Mouse (Mus musculus) lung, embryonic 16.5 days (tissue): ENCODE measurements around the gene 4931428F04Rik. TPM values are rescaled to one million over a fixed set of nuclear protein-coding genes. Genes with fewer than 3 reads are reported as not detected.
"Not testable (repeated sequence)": the region's sequence is repeated elsewhere in the genome, so short reads cannot be mapped to it uniquely, and the experiment has no call there.

ENCODE experiments used
- ATAC-seq: fragments of 200-750 bp; cut with Nextera tagmentation; 2 replicates; pipeline ENCODE4 v1.8.0; 2017; ENCODE audit warnings: low read depth, mild to moderate bottlenecking, moderate library complexity
- H3K27ac ChIP-seq: fragments of 300-500 bp; sonication (generic); 2 replicates; pipeline ENCODE4 v1.5.1; 2014; ENCODE audit warnings: mild to moderate bottlenecking, control low read depth, low read length
- H3K27me3 ChIP-seq: fragments of 300-500 bp; sonication (generic); 2 replicates; pipeline ENCODE4 v1.6.1; 2014; ENCODE audit warnings: low read depth, low read length, mixed read lengths; ENCODE audit not compliant: control insufficient read depth, insufficient read depth
- H3K36me3 ChIP-seq: fragments of 300-500 bp; sonication (generic); 2 replicates; pipeline ENCODE4 v1.6.1; 2014; ENCODE audit warnings: low read length; ENCODE audit not compliant: control insufficient read depth, insufficient read depth
- H3K4me1 ChIP-seq: fragments of 300-500 bp; sonication (generic); replicated peaks from 2 replicates; pipeline ENCODE4 v1.6.1; 2014; ENCODE audit warnings: low read length, mixed read lengths; ENCODE audit not compliant: control insufficient read depth, insufficient read depth
- H3K4me2 ChIP-seq: fragments of 300-500 bp; sonication (generic); 2 replicates; pipeline ENCODE4 v1.6.1; 2014; ENCODE audit warnings: low read depth, low read length, control low read depth
- H3K4me3 ChIP-seq: fragments of 300-500 bp; sonication (generic); 2 replicates; pipeline ENCODE4 v1.5.1; 2014; ENCODE audit warnings: mild to moderate bottlenecking, low read length, control low read depth
- H3K9ac ChIP-seq: fragments of 300-500 bp; sonication (generic); 2 replicates; pipeline ENCODE4 v1.6.1; 2014; ENCODE audit warnings: low read length, control low read depth
- H3K9me3 ChIP-seq: fragments of 300-500 bp; sonication (generic); 2 replicates; pipeline ENCODE4 v1.6.1; 2016; ENCODE audit warnings: low read length; ENCODE audit not compliant: control insufficient read depth
- WGBS: fragments of 180-500 bp; shearing (Covaris S2); extraction: QIAGEN DNeasy Blood & Tissue Kit; methylation state at CpG from one replicate; pipeline ENCODE4 v1.1.7; 2014; 5-methylcytosine and 5-hydroxymethylcytosine counted together
- microRNA counts: library from miRNA; unstranded; fragments of <30 nt; microRNA quantifications from one replicate; lab custom pipeline; 2016
- microRNA-seq: library from miRNA; unstranded; fragments of <30 nt; microRNA quantifications from one replicate; pipeline ENCODE4, GENCODE M21; 2016
- polyA plus RNA-seq: library from polyadenylated mRNA; unstranded; fragments of >200 nt; fragmentation: Nextera tagmentation; extraction: Ambion mirVana; gene quantifications from 2 replicates; pipeline ENCODE4 v1.2.1, GENCODE M21; 2015

4931428F04Rik gene
- polyA plus RNA-seq, 1 experiment from 2014 or later: 9.5 TPM

DNA sequence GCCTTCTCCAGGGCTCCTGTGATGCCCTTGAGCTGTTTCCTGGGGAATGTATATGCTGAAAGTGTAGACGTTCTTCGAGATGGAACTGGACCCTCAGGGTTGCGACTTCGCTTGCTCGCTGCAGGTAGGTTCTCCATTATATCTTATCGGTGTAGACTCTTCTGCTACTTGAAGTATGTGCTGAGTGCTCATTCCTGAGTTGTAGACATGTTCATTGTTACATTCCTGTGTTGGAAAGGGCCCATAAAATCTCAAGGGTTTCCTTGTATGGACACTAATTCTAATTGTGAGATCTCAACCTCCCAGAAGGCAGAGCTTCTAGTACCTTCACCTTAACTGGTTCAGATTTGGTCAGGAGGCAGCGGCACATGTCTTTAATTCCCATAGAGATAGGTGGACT is 48.6 kb downstream of the 4931428F04Rik start:
- ATAC-seq: no peak
- no peak overlapping the region for H3K4me2 ChIP-seq
- peaks cover 20% of the 10 kb centered on the region for H3K36me3 ChIP-seq
- no peaks in the 10 kb centered on the region for H3K9me3 ChIP-seq
- H3K4me3 ChIP-seq: no peak overlapping the region
- WGBS: 88% methylated on average over 7 of the region's 7 CpGs
- no peak overlapping the region for H3K27ac ChIP-seq
- no peak overlapping the region for H3K9ac ChIP-seq
- H3K4me1 ChIP-seq: no peaks in the 10 kb centered on the region
- no peaks in the 10 kb centered on the region for H3K27me3 ChIP-seq

DNA sequence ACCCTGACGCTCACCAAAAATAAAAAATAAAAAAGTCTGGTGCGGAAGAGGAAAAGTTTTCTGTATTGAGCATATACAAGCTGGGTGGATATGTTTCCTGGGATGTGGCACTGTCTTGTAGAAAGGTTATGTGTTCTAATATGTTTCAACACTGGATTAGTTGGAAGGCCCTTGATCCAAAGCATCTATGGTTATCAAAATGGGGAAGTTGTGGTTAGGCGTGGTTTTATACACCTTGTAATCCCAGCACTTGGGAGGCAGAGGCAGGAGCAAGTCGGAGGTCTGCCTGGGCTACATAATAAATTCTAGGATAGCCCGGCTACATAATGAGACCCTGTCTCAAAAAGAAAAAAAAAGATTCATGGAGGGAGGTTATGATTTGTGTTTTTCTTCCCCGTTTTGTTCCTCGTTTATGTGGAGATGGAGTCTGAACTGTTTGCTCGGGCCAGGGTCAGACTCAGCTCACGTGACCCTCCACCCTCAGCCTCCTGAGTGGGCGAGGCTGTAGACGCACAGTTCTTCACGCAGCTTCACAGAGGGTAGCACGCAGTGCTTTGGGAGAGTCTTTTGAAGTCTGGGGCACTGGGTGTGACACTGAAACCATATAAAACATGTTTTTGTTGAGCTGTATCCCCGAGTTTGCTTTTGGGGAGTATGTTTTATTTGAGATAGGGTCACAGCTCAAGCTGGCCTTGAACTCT is 52.1 kb downstream of the 4931428F04Rik start:
- no peaks in the 10 kb centered on the region for H3K27me3 ChIP-seq
- no peaks in the 10 kb centered on the region for H3K9me3 ChIP-seq
- no peak overlapping the region for H3K27ac ChIP-seq
- no peak overlapping the region for H3K4me3 ChIP-seq
- no peak for ATAC-seq
- H3K4me1 ChIP-seq: no peaks in the 10 kb centered on the region
- WGBS: 91% methylated on average over 14 of the region's 14 CpGs
- H3K4me2 ChIP-seq: no peak overlapping the region
- no peak overlapping the region for H3K9ac ChIP-seq
- peaks cover 25% of the 10 kb centered on the region for H3K36me3 ChIP-seq

DNA sequence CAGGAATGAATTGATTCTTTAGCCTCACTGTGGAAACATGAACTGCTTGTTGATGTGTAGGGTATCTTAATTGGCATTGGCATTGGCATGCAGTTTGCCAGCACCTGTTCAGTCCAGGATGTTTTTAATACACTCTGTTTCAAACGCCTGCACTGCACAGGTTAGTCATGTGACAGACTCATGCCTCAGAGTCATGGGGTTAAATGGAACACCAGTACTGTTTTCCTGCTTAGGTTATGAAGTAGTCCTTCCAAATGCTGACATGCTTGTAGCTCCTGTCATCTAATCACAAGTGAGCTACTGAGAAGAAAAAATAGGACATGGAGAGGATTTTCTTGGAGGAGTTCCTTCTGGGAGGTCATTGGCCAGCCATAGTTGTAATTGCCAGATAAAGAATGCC is 54.5 kb downstream of the 4931428F04Rik start:
- Histone ChIP-seq H3K27me3 (no peaks in the 10 kb centered on the region), H3K4me2 (no peak overlapping the region), H3K36me3 (peaks cover 10% of the 10 kb centered on the region), H3K4me3 (no peak overlapping the region), H3K9ac (no peak overlapping the region), H3K4me1 (no peaks in the 10 kb centered on the region), H3K9me3 (no peaks in the 10 kb centered on the region), H3K27ac (no peak overlapping the region)
- 68% methylated on average over 1 of the region's 1 CpGs for WGBS
- ATAC-seq: no peak

DNA sequence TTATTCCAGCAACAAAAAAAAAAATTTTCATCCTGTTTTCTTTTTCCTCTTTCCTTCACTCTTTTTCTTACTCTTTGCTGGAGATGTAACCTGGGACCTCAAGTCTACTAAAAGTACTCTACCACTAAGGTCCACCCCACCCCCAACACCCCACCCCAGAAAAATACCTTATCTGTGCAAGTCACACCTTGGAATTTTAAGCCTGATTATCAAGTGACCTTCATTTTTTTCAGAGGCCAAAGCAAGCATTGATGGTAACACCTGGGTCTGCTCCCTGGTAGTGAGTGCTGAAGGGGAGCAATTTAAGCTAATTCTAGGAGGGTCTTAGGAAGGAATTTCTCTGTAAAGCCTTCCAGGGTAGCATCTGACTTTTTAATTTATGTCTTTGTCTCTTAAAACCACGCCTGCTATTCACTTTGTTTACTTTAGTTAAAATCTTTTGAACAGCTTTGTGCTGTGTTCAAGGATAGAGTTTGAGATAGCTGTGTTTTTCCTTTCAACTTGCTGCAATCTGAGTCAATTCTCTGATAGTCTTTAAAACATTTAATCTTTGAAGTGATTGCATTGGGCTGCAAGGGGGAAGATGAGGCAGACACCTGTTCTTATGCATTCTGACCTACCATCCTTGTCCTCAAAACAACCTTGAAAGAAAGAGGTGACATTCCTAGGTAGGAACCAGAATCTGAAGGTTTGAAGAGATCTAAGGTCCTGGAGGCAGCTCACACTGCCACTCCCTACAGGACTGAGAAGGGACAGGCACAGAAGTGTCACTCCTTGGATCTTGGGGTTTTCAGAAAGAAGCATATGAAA is 56.3 kb downstream of the 4931428F04Rik start:
- no peak overlapping the region for H3K4me2 ChIP-seq
- no peak for ATAC-seq
- H3K4me3 ChIP-seq: no peak overlapping the region
- H3K9me3 ChIP-seq: no peaks in the 10 kb centered on the region
- no peak overlapping the region for H3K9ac ChIP-seq
- H3K4me1 ChIP-seq: no peaks in the 10 kb centered on the region
- no peak overlapping the region for H3K27ac ChIP-seq
- peaks cover 10% of the 10 kb centered on the region for H3K36me3 ChIP-seq
- H3K27me3 ChIP-seq: no peaks in the 10 kb centered on the region
- 24% methylated on average over 1 of the region's 1 CpGs for WGBS

DNA sequence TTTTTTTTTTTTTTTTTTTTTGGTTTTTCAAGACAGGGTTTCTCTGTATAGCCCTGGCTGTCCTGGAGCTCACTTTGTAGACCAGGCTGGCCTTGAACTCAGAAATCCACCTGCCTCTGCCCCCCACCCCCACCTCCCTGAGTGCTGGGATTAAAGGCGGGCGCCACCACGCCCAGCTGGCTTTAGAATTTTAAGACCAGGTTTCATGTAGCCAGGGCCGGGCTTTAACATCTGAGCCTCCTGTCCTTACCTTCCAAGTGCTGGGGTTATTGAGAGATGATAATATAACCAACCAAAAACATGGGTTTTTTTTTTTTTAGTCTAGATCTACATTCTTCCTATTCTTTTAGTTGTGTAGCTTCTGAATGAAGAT is 57.4 kb downstream of the 4931428F04Rik start:
- H3K36me3 ChIP-seq, ATAC-seq, H3K4me2 ChIP-seq, H3K27ac ChIP-seq, H3K9ac ChIP-seq, H3K4me1 ChIP-seq, H3K27me3 ChIP-seq, H3K9me3 ChIP-seq, H3K4me3 ChIP-seq: not testable (repeated sequence)
- 90% methylated on average over 4 of the region's 4 CpGs for WGBS

DNA sequence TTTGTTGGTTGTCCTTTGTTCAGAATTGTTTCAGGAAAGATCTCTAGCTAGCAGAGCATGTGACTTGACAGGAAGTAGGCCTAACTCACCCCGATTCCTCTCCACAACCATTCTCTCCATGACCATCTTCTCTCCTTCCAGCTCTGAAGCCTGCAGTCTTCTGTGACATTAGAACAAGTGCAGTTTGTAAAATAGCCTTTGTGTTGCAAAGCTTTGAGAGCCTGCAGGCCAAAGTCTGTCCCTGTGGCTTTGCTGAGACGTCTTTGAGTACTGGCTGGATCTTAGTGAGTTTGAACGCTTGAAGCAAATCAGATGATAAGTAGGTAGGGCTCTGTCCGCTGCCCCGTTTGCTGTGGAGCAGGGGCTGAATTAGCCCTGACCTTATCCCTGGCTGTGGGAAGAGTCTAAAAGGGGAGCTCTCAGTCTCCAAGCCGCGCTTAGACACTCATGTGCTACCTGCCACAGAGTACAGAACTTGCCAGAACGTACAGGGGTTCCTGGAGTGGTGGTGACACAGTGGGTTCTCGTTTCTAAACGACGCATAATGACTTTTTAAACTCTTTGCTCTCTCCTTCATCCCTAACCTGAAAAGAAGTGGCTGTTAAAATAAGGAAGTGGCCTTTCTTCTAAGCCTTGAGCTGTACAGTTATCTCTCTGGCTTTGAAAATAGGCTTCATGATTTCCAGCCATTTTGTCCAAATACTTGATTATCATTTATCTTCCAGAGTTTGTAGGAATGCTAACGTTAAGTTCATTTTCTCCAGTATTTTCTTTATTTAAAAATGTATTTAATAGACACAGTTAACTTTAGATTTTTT is 58.0 kb downstream of the 4931428F04Rik start:
- no peaks in the 10 kb centered on the region for H3K4me1 ChIP-seq
- H3K4me2 ChIP-seq: no peak overlapping the region
- no peaks in the 10 kb centered on the region for H3K27me3 ChIP-seq
- no peak overlapping the region for H3K9ac ChIP-seq
- H3K27ac ChIP-seq: no peak overlapping the region
- H3K36me3 ChIP-seq: peaks cover 7% of the 10 kb centered on the region; the same call in 1 of the 2 replicates
- ATAC-seq: no peak
- WGBS: 73% methylated on average over 12 of the region's 12 CpGs
- H3K9me3 ChIP-seq: no peaks in the 10 kb centered on the region
- H3K4me3 ChIP-seq: no peak overlapping the region

MicroRNA genes within 50 kb of the gene (microRNA counts, 519-probe panel; counts per million panel counts)
- microRNA mmu-miR-328 (lab: Ali Mortazavi, UCI): 2,673 counts per million, percentile 49 among the panel's probes with 10 or more counts

Small RNAs within 50 kb of the gene (microRNA-seq; reads per million reads assigned to microRNA genes)
- gene Gm27320: not detected
- 206 reads per million, percentile 58 among the genes with 10 or more reads in this experiment for gene Mir328

Other genes starting within 250 kb of the 4931428F04Rik start
- not detected in 2 replicates for gene Ces3a, start 241.3 kb downstream of the 4931428F04Rik start, polyA plus RNA-seq
- not detected in 2 replicates for gene Ces3b, start 206.1 kb downstream of the 4931428F04Rik start, polyA plus RNA-seq
- gene Ces4a, start 158.1 kb downstream of the 4931428F04Rik start, polyA plus RNA-seq: not detected in 2 replicates
- 51.4 and 55.5 TPM in 2 replicates for gene Cbfb, start 119.2 kb downstream of the 4931428F04Rik start, polyA plus RNA-seq
- gene D230025D16Rik, start 64.7 kb downstream of the 4931428F04Rik start, polyA plus RNA-seq: 48.8 and 52.9 TPM in 2 replicates
- 22.3 and 24.7 TPM in 2 replicates for gene B3gnt9, start 34.7 kb downstream of the 4931428F04Rik start, polyA plus RNA-seq
- gene Tradd, start 25.3 kb downstream of the 4931428F04Rik start, polyA plus RNA-seq: 31.5 and 34.2 TPM in 2 replicates
- 4.9 and 6.6 TPM in 2 replicates for gene Fbxl8, start 25.2 kb downstream of the 4931428F04Rik start, polyA plus RNA-seq
- gene Hsf4, start 20.1 kb downstream of the 4931428F04Rik start, polyA plus RNA-seq: 0.39 and 0.65 TPM in 2 replicates
- gene Nol3, start 13.7 kb downstream of the 4931428F04Rik start, polyA plus RNA-seq: 2.0 and 2.1 TPM in 2 replicates
- 34.4 and 35.5 TPM in 2 replicates for gene Exoc3l, start 6.2 kb upstream of the 4931428F04Rik start, polyA plus RNA-seq
- 69.1 and 76.2 TPM in 2 replicates for gene E2f4, start 7.8 kb upstream of the 4931428F04Rik start, polyA plus RNA-seq
- 14.8 and 15.6 TPM in 2 replicates for gene Elmo3, start 15.7 kb upstream of the 4931428F04Rik start, polyA plus RNA-seq
- gene Lrrc29, start 36.4 kb upstream of the 4931428F04Rik start, polyA plus RNA-seq: 2.1 and 2.6 TPM in 2 replicates
- 115 and 125 TPM in 2 replicates for gene Tmem208, start 36.5 kb upstream of the 4931428F04Rik start, polyA plus RNA-seq
- gene Fhod1, start 58.1 kb upstream of the 4931428F04Rik start, polyA plus RNA-seq: 12.7 and 15.8 TPM in 2 replicates
- 5.5 and 6.3 TPM in 2 replicates for gene Slc9a5, start 59.0 kb upstream of the 4931428F04Rik start, polyA plus RNA-seq
- gene Plekhg4, start 83.4 kb upstream of the 4931428F04Rik start, polyA plus RNA-seq: 1.1 and 1.5 TPM in 2 replicates
- gene Kctd19, start 123.6 kb upstream of the 4931428F04Rik start, polyA plus RNA-seq: 0.13 and 0.36 TPM in 2 replicates
- gene Lrrc36, start 123.7 kb upstream of the 4931428F04Rik start, polyA plus RNA-seq: 1.5 and 1.6 TPM in 2 replicates
- 83.3 and 110 TPM in 2 replicates for gene Tppp3, start 181.7 kb upstream of the 4931428F04Rik start, polyA plus RNA-seq
- 48.3 and 48.4 TPM in 2 replicates for gene Zdhhc1, start 207.0 kb upstream of the 4931428F04Rik start, polyA plus RNA-seq
- 1.6 and 2.2 TPM in 2 replicates for gene Hsd11b2, start 228.9 kb upstream of the 4931428F04Rik start, polyA plus RNA-seq